Comparison of ENCODE assay signal across 8 mouse cellular contexts in genomic region chr19:44301176-44301575, GRCm38 (mm10). TPM values are rescaled to one million over a fixed set of nuclear protein-coding genes. Genes with fewer than 3 reads are reported as not detected.
DNase-seq lines count a peak whose midpoint lies in the region; ATAC-seq and TF ChIP-seq lines count a peak whose summit lies in the region.

No protein-coding gene starts in this region.

- H3K4me2 ChIP-seq in forebrain, embryonic 13.5 days, result peak overlapping the region; percentile 99
- H3K4me2 ChIP-seq in lung, embryonic 14.5 days, result peak overlapping the region; percentile 90; the same call in 1 of the 2 replicates

- intact Hi-C loops in gastrocnemius, postnatal 14 days (cut with DNase I; ENCODE audit: low total_unique reads), result no loop called here
- intact Hi-C loops in heart, postnatal 36 days (cut with DNase I), result no loop called here

- H3K36me3 ChIP-seq in forebrain, embryonic 13.5 days (ENCODE audit: poor library complexity, severe bottlenecking), result peaks cover 99% of the 10 kb centered on the region
- peaks cover 96% of the 10 kb centered on the region for H3K36me3 ChIP-seq in lung, embryonic 14.5 days (ENCODE audit: insufficient read depth)
- H3K36me3 ChIP-seq in thymus, adult 2 months (ENCODE audit: control insufficient read depth, insufficient read depth, low read length), result peaks cover 99% of the 10 kb centered on the region

- TF ChIP-seq POLR2A in thymus, adult 2 months (IDR thresholded peaks at IDR 0.05; ENCODE audit: control insufficient read depth, extremely low read depth, insufficient read depth, low read length, poor library complexity), result no peak

- no peak for ATAC-seq in forebrain, embryonic 13.5 days
- ATAC-seq in lung, embryonic 14.5 days (ENCODE audit: insufficient read depth), result peak; percentile 64; the same call in 1 of the 2 replicates

- no peaks in the 10 kb centered on the region for H3K9me3 ChIP-seq in forebrain, embryonic 13.5 days (replicated peaks)
- H3K9me3 ChIP-seq in lung, embryonic 14.5 days (ENCODE audit: low read depth, low read length), result no peaks in the 10 kb centered on the region

- H3K27ac ChIP-seq in forebrain, embryonic 13.5 days, result no peak overlapping the region
- peak overlapping the region; percentile 9; the same call in 1 of the 2 replicates for H3K27ac ChIP-seq in lung, embryonic 14.5 days (ENCODE audit: low read depth)
- no peak overlapping the region for H3K27ac ChIP-seq in thymus, adult 2 months (ENCODE audit: control insufficient read depth, insufficient read depth, low read length)

- WGBS in forebrain, embryonic 13.5 days, result 70% methylated on average over 16 of the region's 16 CpGs
- 42% methylated on average over 16 of the region's 16 CpGs for WGBS in lung, embryonic 14.5 days
- 61% methylated on average over 16 of the region's 16 CpGs for WGBS in thymus, adult 2 months

- TF ChIP-seq CTCF in lung, embryonic 14.5 days (IDR thresholded peaks at IDR 0.05; ENCODE audit: low read depth), result no peak
- TF ChIP-seq CTCF in thymus, adult 2 months (IDR thresholded peaks at IDR 0.05; ENCODE audit: borderline replicate concordance, control insufficient read depth, extremely low read depth, insufficient read depth, low read length, poor library complexity), result no peak

- no peak overlapping the region for H3K4me3 ChIP-seq in forebrain, embryonic 13.5 days
- no peak overlapping the region for H3K4me3 ChIP-seq in lung, embryonic 14.5 days (ENCODE audit: low read depth, low read length)
- H3K4me3 ChIP-seq in thymus, adult 2 months (ENCODE audit: control insufficient read depth, insufficient read depth, low read length), result no peak overlapping the region

- DNase-seq in gastrocnemius, postnatal 14 days, result peak; percentile 22
- no peak for DNase-seq in gastrocnemius, adult 18-20 months (ENCODE audit: low spot score)
- peak; percentile 41 for DNase-seq in CD4-positive, CD25-positive, alpha-beta regulatory T cell, adult 2 months (ENCODE audit: low read depth, low spot score)
- peak; percentile 94 for DNase-seq in lung, embryonic 14.5 days
- no peak for DNase-seq in thymus, adult 2 months
- DNase-seq in urinary bladder, postnatal 10 days (ENCODE audit: low spot score), result no peak
- no peak for DNase-seq in heart, postnatal 36 days

- no peak overlapping the region for H3K9ac ChIP-seq in forebrain, embryonic 13.5 days
- no peak overlapping the region for H3K9ac ChIP-seq in lung, embryonic 14.5 days

- H3K4me1 ChIP-seq in forebrain, embryonic 13.5 days, result peaks cover 86% of the 10 kb centered on the region
- peaks cover 35% of the 10 kb centered on the region for H3K4me1 ChIP-seq in lung, embryonic 14.5 days (ENCODE audit: insufficient read depth)
- peaks cover 40% of the 10 kb centered on the region for H3K4me1 ChIP-seq in thymus, adult 2 months (replicated peaks; ENCODE audit: control insufficient read depth, insufficient read depth, low read length)

- no peaks in the 10 kb centered on the region for H3K27me3 ChIP-seq in forebrain, embryonic 13.5 days
- no peaks in the 10 kb centered on the region for H3K27me3 ChIP-seq in lung, embryonic 14.5 days (ENCODE audit: insufficient read depth, low read length)
- no peaks in the 10 kb centered on the region for H3K27me3 ChIP-seq in thymus, adult 2 months (ENCODE audit: control insufficient read depth, insufficient read depth, low read length)

RNA-seq across cellular contexts. Expression of gene Scd2, which starts 7.7 kb away (rescaled TPM):
- total RNA-seq in gastrocnemius, postnatal 14 days (2021), result 10 to 100 TPM; 22.8 to 54.0 TPM
- total RNA-seq in gastrocnemius, adult 18-20 months (2021), result 1 to 10 TPM; 5.5 to 8.3 TPM
- 247 and 288 TPM in 2 replicates for polyA plus RNA-seq in forebrain, embryonic 13.5 days (2015; fragmentation: Nextera tagmentation; extraction: Ambion mirVana)
- 248 and 257 TPM in 2 replicates for polyA plus RNA-seq in lung, embryonic 14.5 days (2014; fragmentation: Nextera tagmentation; extraction: Ambion mirVana)
- polyA plus RNA-seq in thymus, adult 2 months (2012; rRNA removed), result 261 and 320 TPM in 2 replicates
- 10 to 100 TPM; 10.7 to 13.0 TPM for total RNA-seq in heart, postnatal 36 days (2021)

RNA-seq across cellular contexts. Expression of gene Scd4, which starts 31.7 kb away (rescaled TPM):
- total RNA-seq in gastrocnemius, postnatal 14 days (2021), result under 1 TPM; 0.24 to 0.29 TPM
- under 1 TPM in 1 of 2 experiments, not detected in 1; 0.14 TPM for total RNA-seq in gastrocnemius, adult 18-20 months (2021)
- polyA plus RNA-seq in forebrain, embryonic 13.5 days (2015; fragmentation: Nextera tagmentation; extraction: Ambion mirVana), result 0.16 and 0.23 TPM in 2 replicates
- 0.15 TPM in 1 of 2 replicates, not detected in the other for polyA plus RNA-seq in lung, embryonic 14.5 days (2014; fragmentation: Nextera tagmentation; extraction: Ambion mirVana)
- polyA plus RNA-seq in thymus, adult 2 months (2012; rRNA removed), result 2.2 and 2.7 TPM in 2 replicates
- 10 to 100 TPM in 1 of 2 experiments, 1 to 10 TPM in 1; 8.2 to 15.2 TPM for total RNA-seq in heart, postnatal 36 days (2021)

Comparison
In these comparisons a context has a peak if more than half of its experiments do, and no peak if none do; other contexts are left out.
1. DNase-seq: peak in gastrocnemius, postnatal 14 days (single experiment), CD4-positive, CD25-positive, alpha-beta regulatory T cell, adult 2 months (single experiment) and lung, embryonic 14.5 days (single experiment); none in gastrocnemius, adult 18-20 months (single experiment), thymus, adult 2 months (single experiment), urinary bladder, postnatal 10 days (single experiment) and heart, postnatal 36 days (0 of 2).
2. RNA of gene Scd4, which starts 31.7 kb away (total RNA-seq): 8.2 to 15.2 TPM in heart, postnatal 36 days; 0.24 to 0.29 TPM in gastrocnemius, postnatal 14 days and 0.14 TPM in gastrocnemius, adult 18-20 months; every median in the first group is over 4 times any median in the second.